Mouse (Mus musculus): ENCODE data around the gene Rcvrn. TPM values are rescaled to one million over a fixed set of nuclear protein-coding genes. Genes with fewer than 3 reads are reported as not detected.

Gene Rcvrn
- polyA plus RNA-seq, 1 experiment from 2014 or later, result not detected

- H3K27me3 ChIP-seq (replicated peaks), result no peaks in the 10 kb centered on the region
- 89% methylated on average over 9 of the region's 9 CpGs for WGBS
- peaks cover 23% of the 10 kb centered on the region for H3K4me1 ChIP-seq
- H3K9ac ChIP-seq, result no peak overlapping the region
- H3K27ac ChIP-seq, result no peak overlapping the region
- no peaks in the 10 kb centered on the region for H3K36me3 ChIP-seq (replicated peaks)
- H3K4me3 ChIP-seq, result no peak overlapping the region
- ATAC-seq (replicated peaks), result no peak
- no peaks in the 10 kb centered on the region for H3K9me3 ChIP-seq
- no peak overlapping the region for H3K4me2 ChIP-seq
These were observed 38.3 kb upstream of the Rcvrn start for GRCm38 (mm10) chr11:67656811-67657210.

- Histone ChIP-seq H3K36me3 (replicated peaks) (no peaks in the 10 kb centered on the region), H3K9ac (no peak overlapping the region), H3K4me2 (no peak overlapping the region), H3K27ac (no peak overlapping the region), H3K27me3 (replicated peaks) (no peaks in the 10 kb centered on the region), H3K9me3 (no peaks in the 10 kb centered on the region), H3K4me1 (peaks cover 14% of the 10 kb centered on the region), H3K4me3 (no peak overlapping the region)
- 50% methylated on average over 11 of the region's 11 CpGs for WGBS
- no peak for ATAC-seq (replicated peaks)
These were observed 37.3 kb upstream of the Rcvrn start for GRCm38 (mm10) chr11:67657685-67658382.

- H3K27me3 ChIP-seq (replicated peaks), result no peaks in the 10 kb centered on the region
- WGBS, result 92% methylated on average over 8 of the region's 8 CpGs
- no peaks in the 10 kb centered on the region for H3K4me1 ChIP-seq
- H3K4me2 ChIP-seq, result no peak overlapping the region
- no peak overlapping the region for H3K9ac ChIP-seq
- no peak overlapping the region for H3K4me3 ChIP-seq
- no peaks in the 10 kb centered on the region for H3K36me3 ChIP-seq (replicated peaks)
- H3K27ac ChIP-seq, result no peak overlapping the region
- no peak for ATAC-seq (replicated peaks)
- H3K9me3 ChIP-seq, result no peaks in the 10 kb centered on the region
These were observed 33.7 kb upstream of the Rcvrn start for GRCm38 (mm10) chr11:67661465-67661864.

- no peak for ATAC-seq (replicated peaks)
- no peak overlapping the region for H3K27ac ChIP-seq
- no peak overlapping the region for H3K4me3 ChIP-seq
- H3K9me3 ChIP-seq, result no peaks in the 10 kb centered on the region
- H3K4me1 ChIP-seq, result peaks cover 6% of the 10 kb centered on the region; the same call in 1 of the 2 replicates
- no peak overlapping the region for H3K9ac ChIP-seq
- 96% methylated on average over 4 of the region's 4 CpGs for WGBS
- H3K36me3 ChIP-seq (replicated peaks), result no peaks in the 10 kb centered on the region
- H3K4me2 ChIP-seq, result no peak overlapping the region
- no peaks in the 10 kb centered on the region for H3K27me3 ChIP-seq (replicated peaks)
These were observed 31.7 kb upstream of the Rcvrn start for GRCm38 (mm10) chr11:67663437-67663836.

GRCm38 (mm10) chr11:67664261-67664660 lies 30.9 kb upstream of the Rcvrn start:
- no peaks in the 10 kb centered on the region for H3K9me3 ChIP-seq
- no peak overlapping the region for H3K9ac ChIP-seq
- H3K36me3 ChIP-seq (replicated peaks), result no peaks in the 10 kb centered on the region
- H3K27ac ChIP-seq, result no peak overlapping the region
- peaks cover 6% of the 10 kb centered on the region; the same call in 1 of the 2 replicates for H3K4me1 ChIP-seq
- no peaks in the 10 kb centered on the region for H3K27me3 ChIP-seq (replicated peaks)
- no peak overlapping the region for H3K4me3 ChIP-seq
- no peak for ATAC-seq (replicated peaks)
- no peak overlapping the region for H3K4me2 ChIP-seq
- WGBS, result 94% methylated on average over 3 of the region's 3 CpGs

GRCm38 (mm10) chr11:67664918-67665317 lies 30.2 kb upstream of the Rcvrn start:
- Histone ChIP-seq H3K27me3 (replicated peaks) (no peaks in the 10 kb centered on the region), H3K9me3 (no peaks in the 10 kb centered on the region), H3K9ac (no peak overlapping the region), H3K27ac (no peak overlapping the region), H3K4me1 (peaks cover 6% of the 10 kb centered on the region; the same call in 1 of the 2 replicates), H3K4me2 (no peak overlapping the region), H3K4me3 (no peak overlapping the region), H3K36me3 (replicated peaks) (no peaks in the 10 kb centered on the region)
- no peak for ATAC-seq (replicated peaks)
- WGBS, result 90% methylated on average over 6 of the region's 6 CpGs

- Histone ChIP-seq H3K4me2 (no peak overlapping the region), H3K27ac (no peak overlapping the region), H3K9ac (no peak overlapping the region), H3K27me3 (replicated peaks) (no peaks in the 10 kb centered on the region), H3K4me1 (peaks cover 6% of the 10 kb centered on the region; the same call in 1 of the 2 replicates), H3K4me3 (no peak overlapping the region), H3K36me3 (replicated peaks) (no peaks in the 10 kb centered on the region), H3K9me3 (no peaks in the 10 kb centered on the region)
- ATAC-seq (replicated peaks), result no peak
- WGBS, result 88% methylated on average over 5 of the region's 5 CpGs
These were observed 29.0 kb upstream of the Rcvrn start for GRCm38 (mm10) chr11:67666129-67666528.

GRCm38 (mm10) chr11:67667531-67668332 lies 27.4 kb upstream of the Rcvrn start:
- 72% methylated on average over 13 of the region's 13 CpGs for WGBS
- Histone ChIP-seq H3K27ac (no peak overlapping the region), H3K4me3 (no peak overlapping the region), H3K9me3 (no peaks in the 10 kb centered on the region), H3K4me1 (peaks cover 6% of the 10 kb centered on the region; the same call in 1 of the 2 replicates), H3K9ac (no peak overlapping the region), H3K36me3 (replicated peaks) (no peaks in the 10 kb centered on the region), H3K4me2 (no peak overlapping the region), H3K27me3 (replicated peaks) (no peaks in the 10 kb centered on the region)
- ATAC-seq (replicated peaks), result no peak

GRCm38 (mm10) chr11:67668460-67669007 lies 26.6 kb upstream of the Rcvrn start:
- no peaks in the 10 kb centered on the region for H3K27me3 ChIP-seq (replicated peaks)
- H3K27ac ChIP-seq, result no peak overlapping the region
- WGBS, result 91% methylated on average over 3 of the region's 3 CpGs
- H3K9me3 ChIP-seq, result no peaks in the 10 kb centered on the region
- no peak overlapping the region for H3K4me2 ChIP-seq
- ATAC-seq (replicated peaks), result no peak
- no peak overlapping the region for H3K4me3 ChIP-seq
- H3K36me3 ChIP-seq (replicated peaks), result no peaks in the 10 kb centered on the region
- H3K9ac ChIP-seq, result no peak overlapping the region
- H3K4me1 ChIP-seq, result peaks cover 6% of the 10 kb centered on the region; the same call in 1 of the 2 replicates

- H3K27ac ChIP-seq, result no peak overlapping the region
- ATAC-seq (replicated peaks), result no peak
- H3K4me3 ChIP-seq, result no peak overlapping the region
- whole genome bisulfite sequencing, result 98% methylated on average over 6 of the region's 6 CpGs
- H3K4me2 ChIP-seq, result no peak overlapping the region
- no peak overlapping the region for H3K9ac ChIP-seq
- no peaks in the 10 kb centered on the region for H3K9me3 ChIP-seq
- H3K27me3 ChIP-seq (replicated peaks), result no peaks in the 10 kb centered on the region
- peaks cover 6% of the 10 kb centered on the region; the same call in 1 of the 2 replicates for H3K4me1 ChIP-seq
- no peaks in the 10 kb centered on the region for H3K36me3 ChIP-seq (replicated peaks)
These were observed 25.1 kb upstream of the Rcvrn start for GRCm38 (mm10) chr11:67670031-67670430.

GRCm38 (mm10) chr11:67672140-67672539 lies 23.0 kb upstream of the Rcvrn start:
- H3K4me3 ChIP-seq, result no peak overlapping the region
- WGBS, result 71% methylated on average over 5 of the region's 5 CpGs

More at GRCm38 (mm10) chr11:67672140-67672539, 23.0 kb upstream of the Rcvrn start:
- H3K9me3 ChIP-seq, result no peaks in the 10 kb centered on the region
- H3K9ac ChIP-seq, result no peak overlapping the region
- H3K4me1 ChIP-seq, result peaks cover 6% of the 10 kb centered on the region; the same call in 1 of the 2 replicates
- H3K36me3 ChIP-seq (replicated peaks), result no peaks in the 10 kb centered on the region
- no peaks in the 10 kb centered on the region for H3K27me3 ChIP-seq (replicated peaks)
- no peak overlapping the region for H3K27ac ChIP-seq
- H3K4me2 ChIP-seq, result no peak overlapping the region
- ATAC-seq (replicated peaks), result no peak

Data from midbrain, embryonic 15.5 days (tissue).